Mouse (Mus musculus) lung, postnatal 0 days (tissue): Measurements from ENCODE around the gene Calr3. TPM values are rescaled to one million over a fixed set of nuclear protein-coding genes. Genes with fewer than 3 reads are reported as not detected.

Source experiments
- ATAC-seq: fragments of 200-750 bp; cut with Nextera tagmentation; 2 replicates; pipeline ENCODE4 v1.8.0; 2017; ENCODE audit warnings: moderate library complexity
- DNase-seq: peaks from one replicate; pipeline ENCODE4 v3.0.0-alpha.2; 2016; ENCODE audit warnings: low spot score
- H3K27ac ChIP-seq: fragments of 300-500 bp; sonication (generic); 2 replicates; pipeline ENCODE4 v1.5.1; 2014; ENCODE audit warnings: antibody characterized with exemption, mild to moderate bottlenecking, low read length, mixed read lengths
- H3K27me3 ChIP-seq: fragments of 300-500 bp; sonication (generic); replicated peaks from 2 replicates; pipeline ENCODE4 v1.6.1; 2014; ENCODE audit warnings: low read length, mixed read lengths; ENCODE audit not compliant: insufficient read depth
- H3K36me3 ChIP-seq: fragments of 300-500 bp; sonication (generic); 2 replicates; pipeline ENCODE4 v1.6.1; 2014; ENCODE audit warnings: low read length, mixed read lengths; ENCODE audit not compliant: insufficient read depth
- H3K4me1 ChIP-seq: fragments of 300-500 bp; sonication (generic); 2 replicates; pipeline ENCODE4 v1.6.1; 2014; ENCODE audit warnings: antibody characterized with exemption, low read depth, low read length, mixed read lengths; ENCODE audit not compliant: insufficient read depth
- H3K4me2 ChIP-seq: fragments of 300-500 bp; sonication (generic); replicated peaks from 2 replicates; pipeline ENCODE4 v1.6.1; 2014; ENCODE audit warnings: low read depth, mild to moderate bottlenecking, low read length, moderate library complexity, mixed read lengths
- H3K4me3 ChIP-seq: fragments of 300-500 bp; sonication (generic); 2 replicates; pipeline ENCODE4 v1.5.1; 2014; ENCODE audit warnings: low read depth, low read length
- H3K9ac ChIP-seq: fragments of 300-500 bp; sonication (generic); replicated peaks from 2 replicates; pipeline ENCODE4 v1.6.1; 2014; ENCODE audit warnings: low read depth, mild to moderate bottlenecking
- H3K9me3 ChIP-seq: fragments of 300-500 bp; sonication (generic); 2 replicates; pipeline ENCODE4 v1.6.1; 2016; ENCODE audit warnings: low read length, mixed read lengths
- CTCF ChIP-seq: IDR thresholded peaks from 2 replicates; pipeline ENCODE4 v1.5.1; 2016; ENCODE audit warnings: antibody characterized with exemption, mild to moderate bottlenecking
- EP300 ChIP-seq: IDR thresholded peaks from 2 replicates; pipeline ENCODE4 v1.6.1; 2016; ENCODE audit warnings: antibody characterized with exemption, mild to moderate bottlenecking, control low read depth
- WGBS: fragments of 180-500 bp; shearing (Covaris S2); extraction: QIAGEN DNeasy Blood & Tissue Kit; methylation state at CpG from one replicate; pipeline ENCODE4 v1.1.7; 2014; 5-methylcytosine and 5-hydroxymethylcytosine counted together
- polyA plus RNA-seq: library from polyadenylated mRNA; unstranded; fragments of >200 nt; fragmentation: Nextera tagmentation; extraction: Ambion mirVana; gene quantifications from 2 replicates; pipeline ENCODE4 v1.2.1, GENCODE M21; 2015

Calr3 gene
- polyA plus RNA-seq, 1 experiment from 2014 or later = 1.2 TPM

DNA sequence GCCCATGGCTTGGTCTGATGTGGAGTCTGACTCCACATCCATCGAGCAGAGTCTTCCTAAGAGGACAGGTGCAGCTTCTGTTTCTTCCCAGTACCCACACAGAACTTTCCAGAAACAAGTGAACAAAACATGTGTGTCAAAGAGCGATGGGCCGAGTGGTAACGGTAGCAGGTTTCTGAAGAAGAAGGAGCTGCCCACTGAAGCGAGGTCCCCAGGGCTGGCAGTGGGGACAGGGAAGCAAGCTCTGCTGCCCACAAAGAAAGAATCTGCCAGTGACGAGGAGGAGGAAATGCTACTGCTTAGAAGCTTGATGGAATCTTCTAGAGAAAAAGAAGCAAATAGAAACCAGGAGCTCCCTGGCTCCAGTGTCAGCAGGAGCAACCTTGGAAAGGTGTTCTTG lies 1.4 kb upstream of the Calr3 start:
- 91% methylated on average over 6 of the region's 6 CpGs for WGBS
- TF ChIP-seq CTCF (no peak), EP300 (no peak)

GRCm38 (mm10) chr8:72443994-72444350 lies 302 bp upstream of the Calr3 start:
- peak overlapping the region; percentile 32 for H3K4me3 ChIP-seq
- H3K4me1 ChIP-seq = no peaks in the 10 kb centered on the region; the same call in 1 of the 2 replicates
- 25% methylated on average over 6 of the region's 6 CpGs for WGBS
- H3K9me3 ChIP-seq = no peaks in the 10 kb centered on the region
- H3K27me3 ChIP-seq = no peaks in the 10 kb centered on the region
- peak overlapping the region; percentile 55; the same call in 1 of the 2 replicates for H3K27ac ChIP-seq
- DNase-seq (no peak), ATAC-seq (peak; percentile 26)
- TF ChIP-seq EP300 (no peak), CTCF (no peak)
- H3K4me2 ChIP-seq = peak overlapping the region; percentile 53
- H3K36me3 ChIP-seq = no peaks in the 10 kb centered on the region
- no peak overlapping the region for H3K9ac ChIP-seq

More for the DNA sequence above, 1.4 kb upstream of the Calr3 start:
- Histone ChIP-seq H3K4me2 (no peak overlapping the region), H3K9ac (no peak overlapping the region), H3K4me1 (no peaks in the 10 kb centered on the region; the same call in 1 of the 2 replicates), H3K4me3 (no peak overlapping the region), H3K9me3 (no peaks in the 10 kb centered on the region), H3K36me3 (no peaks in the 10 kb centered on the region), H3K27me3 (no peaks in the 10 kb centered on the region), H3K27ac (no peak overlapping the region)
- no peak for DNase-seq
- ATAC-seq = no peak

DNA sequence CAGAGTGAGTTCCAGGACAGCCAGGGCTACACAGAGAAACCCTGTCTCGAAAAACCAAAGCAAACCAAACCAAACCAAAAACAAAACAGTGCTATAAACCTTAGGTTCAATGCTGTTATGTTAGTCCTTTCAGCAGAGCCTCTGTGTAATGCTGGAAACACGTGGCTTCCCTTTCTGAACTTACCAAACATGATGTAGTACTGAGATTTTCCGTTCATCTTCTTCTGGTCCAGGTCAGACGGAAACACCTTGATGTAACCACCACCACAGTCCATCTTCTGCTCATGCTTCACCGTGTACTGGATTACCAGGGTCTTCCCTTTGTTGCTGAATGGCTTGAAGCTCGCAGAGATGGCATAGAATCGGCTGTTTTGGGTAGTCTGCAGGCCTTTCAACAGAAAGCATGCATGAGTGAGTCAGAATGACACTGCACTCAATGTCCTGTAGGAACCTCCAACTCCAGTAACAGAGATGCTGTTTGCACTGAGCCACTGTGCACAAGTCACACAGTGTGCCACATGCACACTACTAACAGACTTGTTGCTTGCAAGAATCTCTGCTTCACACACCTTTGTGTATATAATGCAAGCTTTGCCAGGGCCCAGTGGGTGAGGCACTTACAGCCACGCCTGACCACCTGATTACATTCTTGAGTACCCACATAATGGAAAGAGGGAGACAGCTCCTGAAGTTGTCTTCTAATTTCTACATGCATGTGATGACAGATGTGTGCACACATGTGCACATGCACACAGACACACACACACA lies 5.2 kb downstream of the Calr3 start:
- WGBS = 67% methylated on average over 8 of the region's 8 CpGs
- Histone ChIP-seq H3K36me3 (no peaks in the 10 kb centered on the region), H3K27ac (no peak overlapping the region), H3K27me3 (no peaks in the 10 kb centered on the region), H3K4me1 (no peaks in the 10 kb centered on the region; the same call in 1 of the 2 replicates), H3K4me3 (no peak overlapping the region), H3K9ac (no peak overlapping the region), H3K4me2 (no peak overlapping the region), H3K9me3 (no peaks in the 10 kb centered on the region)
- peak; percentile 61 for DNase-seq
- ATAC-seq = peak; percentile 68
- TF ChIP-seq CTCF = no peak
- no peak for TF ChIP-seq EP300

DNA sequence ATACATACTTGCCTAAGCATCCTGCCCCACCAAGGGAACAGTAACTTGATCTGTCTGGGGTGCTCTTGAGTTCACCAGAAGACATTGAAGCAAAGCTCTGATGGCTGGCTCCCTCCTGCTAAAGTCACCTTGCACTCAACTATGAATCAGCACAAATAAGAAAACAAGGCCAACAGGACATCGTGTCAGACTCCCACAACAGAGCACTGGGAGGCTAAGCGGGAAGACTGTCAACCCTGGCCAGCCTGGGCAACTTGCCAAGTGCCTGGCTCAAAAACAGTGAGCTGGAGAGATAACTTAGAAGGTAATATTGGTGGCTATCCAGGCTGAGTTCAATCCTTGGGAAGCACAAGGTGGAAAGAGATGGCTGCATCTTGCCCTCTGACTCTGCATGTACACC lies 8.7 kb downstream of the Calr3 start:
- Histone ChIP-seq H3K4me2 (no peak overlapping the region), H3K36me3 (no peaks in the 10 kb centered on the region), H3K27me3 (no peaks in the 10 kb centered on the region), H3K4me1 (no peaks in the 10 kb centered on the region), H3K9me3 (no peaks in the 10 kb centered on the region), H3K9ac (no peak overlapping the region), H3K27ac (no peak overlapping the region), H3K4me3 (no peak overlapping the region)
- 2% methylated on average over 2 of the region's 2 CpGs for WGBS
- no peak for DNase-seq
- TF ChIP-seq EP300 (no peak), CTCF (no peak)
- ATAC-seq = no peak

DNA sequence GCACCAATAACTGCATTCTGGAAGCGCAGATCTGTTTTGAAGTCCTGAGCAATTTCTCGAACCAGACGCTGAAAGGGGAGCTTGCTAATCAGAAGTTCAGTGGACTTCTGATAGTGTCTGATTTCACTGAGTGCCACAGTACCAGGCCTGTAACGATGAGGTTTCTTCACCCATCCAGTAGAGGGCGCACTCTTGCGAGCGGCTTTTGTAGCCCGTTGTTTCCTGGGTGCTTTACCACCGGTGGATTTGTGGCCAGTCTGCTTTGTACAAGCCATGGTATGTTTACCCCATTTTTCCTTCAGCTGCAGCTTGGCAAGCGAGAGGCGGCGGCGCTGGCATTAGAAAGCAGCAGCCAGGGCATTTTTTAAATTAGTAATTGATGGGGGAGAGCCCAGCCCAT lies 14.0 kb downstream of the Calr3 start:
- ATAC-seq (no peak), DNase-seq (no peak)
- TF ChIP-seq CTCF (peak; percentile 64), EP300 (no peak)

GRCm38 (mm10) chr8:72422926-72423325 lies 20.7 kb downstream of the Calr3 start:
- DNase-seq (peak; percentile 21), ATAC-seq (no peak)
- no peaks in the 10 kb centered on the region for H3K36me3 ChIP-seq
- H3K4me2 ChIP-seq = no peak overlapping the region
- H3K9me3 ChIP-seq = no peaks in the 10 kb centered on the region
- TF ChIP-seq EP300 = no peak
- peak; percentile 60 for TF ChIP-seq CTCF
- H3K4me3 ChIP-seq = no peak overlapping the region
- peaks cover 10% of the 10 kb centered on the region; the same call in 1 of the 2 replicates for H3K4me1 ChIP-seq
- H3K27me3 ChIP-seq = no peaks in the 10 kb centered on the region
- WGBS = 35% methylated on average over 1 of the region's 1 CpGs
- H3K9ac ChIP-seq = no peak overlapping the region
- H3K27ac ChIP-seq = no peak overlapping the region

More for the DNA sequence above, 14.0 kb downstream of the Calr3 start:
- Histone ChIP-seq H3K9me3 (no peaks in the 10 kb centered on the region), H3K4me1 (no peaks in the 10 kb centered on the region), H3K27me3 (no peaks in the 10 kb centered on the region), H3K27ac (no peak overlapping the region), H3K9ac (no peak overlapping the region), H3K4me3 (no peak overlapping the region), H3K36me3 (no peaks in the 10 kb centered on the region), H3K4me2 (no peak overlapping the region)
- 45% methylated on average over 13 of the region's 13 CpGs for WGBS
